Mouse (Mus musculus): ENCODE data around the gene March2. TPM values are rescaled to one million over a fixed set of nuclear protein-coding genes. Genes with fewer than 3 reads are reported as not detected.

March2 gene
- polyA plus RNA-seq, 1 experiment from 2014 or later = 83.2 TPM

DNA sequence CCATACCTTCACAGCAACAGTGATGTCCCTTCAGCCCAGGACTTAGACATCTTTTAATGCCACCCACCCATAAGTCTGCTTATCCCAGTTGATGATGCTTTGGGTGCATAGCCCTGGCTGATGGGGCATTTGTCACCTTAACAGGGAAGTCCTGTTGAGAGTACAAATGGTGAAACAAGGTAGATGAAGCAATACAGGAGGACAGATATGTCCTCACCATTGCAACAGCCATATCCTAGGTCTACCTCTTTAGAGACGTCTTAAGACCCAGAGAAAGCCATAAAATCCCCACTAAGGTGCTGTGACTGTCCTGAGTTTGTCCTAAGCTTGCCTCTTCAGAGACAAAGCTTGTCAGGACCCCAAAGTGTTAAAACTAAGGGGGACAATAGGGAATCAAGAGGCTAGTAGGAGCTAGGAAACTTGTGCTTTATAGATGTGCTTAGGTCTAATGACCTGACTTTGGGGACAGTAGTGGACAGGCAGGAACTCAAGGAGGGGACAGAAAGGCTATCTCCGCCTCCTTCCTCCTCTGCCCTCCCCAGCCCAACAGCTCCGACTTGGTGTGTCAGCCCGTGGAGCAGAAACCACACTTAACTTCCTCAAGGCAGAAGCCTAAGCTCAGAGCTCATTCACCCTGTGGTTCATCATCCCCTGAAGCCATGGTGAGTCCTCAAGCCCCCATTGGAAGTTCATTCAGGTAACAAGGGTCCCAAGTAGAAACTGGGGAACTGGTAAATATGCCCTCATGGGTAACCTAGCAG, 80.8 kb downstream of the March2 start, which contains the start of gene Pram1:
Gene Pram1, plus strand, starts transcription at position 541 of the 761 bp plus-strand sequence.
- Histone ChIP-seq H3K27ac (ENCODE audit: low read depth, low read length) (no peak within 1 kb of the TSS), H3K27me3 (ENCODE audit: control insufficient read depth, insufficient read depth, low read length) (no peaks in the 10 kb centered on the region), H3K36me3 (ENCODE audit: control insufficient read depth, insufficient read depth, low read length) (peaks cover 9% of the 10 kb centered on the region; the same call in 1 of the 2 replicates), H3K9me3 (replicated peaks; ENCODE audit: control insufficient read depth, low read length) (no peaks in the 10 kb centered on the region), H3K9ac (ENCODE audit: low read depth, low read length) (no peak within 1 kb of the TSS), H3K4me3 (ENCODE audit: low read depth, low read length) (no peak within 1 kb of the TSS), H3K4me1 (ENCODE audit: control insufficient read depth, insufficient read depth, low read length) (0 out of 2 replicates have a peak, but pooled peaks cover 2% of the 10 kb centered on the region), H3K4me2 (no peak within 1 kb of the TSS)
- no peak for ATAC-seq (replicated peaks; ENCODE audit: insufficient number of reproducible peaks, low FRiP score, low TSS enrichment)
- 74% methylated on average over 4 of the region's 4 CpGs for WGBS (ENCODE audit: insufficient replicate concordance)

DNA sequence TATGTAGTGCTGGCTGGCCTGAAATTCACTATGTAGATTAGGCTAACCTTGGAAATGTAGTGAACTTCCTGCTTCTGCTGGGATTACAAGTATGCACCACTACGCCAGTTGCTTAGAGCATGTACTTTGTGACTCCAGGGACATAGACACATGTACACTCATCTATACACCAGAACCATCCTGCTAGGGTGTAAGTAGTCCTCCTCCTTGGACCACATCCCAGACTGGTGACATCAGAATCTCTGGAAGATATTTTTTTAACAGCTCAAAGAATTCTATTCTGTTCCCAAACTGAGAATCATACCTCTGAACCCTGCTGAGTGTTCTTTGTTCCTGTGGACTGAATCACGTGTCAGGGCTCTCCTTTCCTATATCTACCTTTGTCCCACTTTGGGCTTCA, 81.4 kb downstream of the March2 start:
- H3K27ac ChIP-seq (ENCODE audit: low read depth, low read length) = no peak overlapping the region
- no peaks in the 10 kb centered on the region for H3K27me3 ChIP-seq (ENCODE audit: control insufficient read depth, insufficient read depth, low read length)
- H3K4me2 ChIP-seq = no peak overlapping the region
- H3K36me3 ChIP-seq (ENCODE audit: control insufficient read depth, insufficient read depth, low read length) = peaks cover 6% of the 10 kb centered on the region
- 82% methylated on average over 2 of the region's 2 CpGs for WGBS (ENCODE audit: insufficient replicate concordance)
- H3K9ac ChIP-seq (ENCODE audit: low read depth, low read length) = no peak overlapping the region
- H3K9me3 ChIP-seq (replicated peaks; ENCODE audit: control insufficient read depth, low read length) = no peaks in the 10 kb centered on the region
- H3K4me3 ChIP-seq (ENCODE audit: low read depth, low read length) = no peak overlapping the region
- H3K4me1 ChIP-seq (ENCODE audit: control insufficient read depth, insufficient read depth, low read length) = 0 out of 2 replicates have a peak, but pooled peaks cover 2% of the 10 kb centered on the region
- ATAC-seq (replicated peaks; ENCODE audit: insufficient number of reproducible peaks, low FRiP score, low TSS enrichment) = no peak

Other genes starting within 250 kb of the March2 start
- 36.4 and 41.9 TPM in 2 replicates for gene Adamts10, start 194.5 kb downstream of the March2 start, polyA plus RNA-seq (2014; fragmentation: Nextera tagmentation; extraction: Ambion mirVana)
- 0.82 and 1.0 TPM in 2 replicates for gene Myo1f, start 163.0 kb downstream of the March2 start, polyA plus RNA-seq (2014; fragmentation: Nextera tagmentation; extraction: Ambion mirVana)
- 56.4 and 59.9 TPM in 2 replicates for gene Zfp414, start 89.6 kb downstream of the March2 start, polyA plus RNA-seq (2014; fragmentation: Nextera tagmentation; extraction: Ambion mirVana)
- 0.43 and 0.62 TPM in 2 replicates for gene Pram1, start 80.6 kb downstream of the March2 start, polyA plus RNA-seq (2014; fragmentation: Nextera tagmentation; extraction: Ambion mirVana)
- gene Hnrnpm, start 31.8 kb downstream of the March2 start, polyA plus RNA-seq (2014; fragmentation: Nextera tagmentation; extraction: Ambion mirVana) = 278 and 323 TPM in 2 replicates
- gene Rab11b, start 41.9 kb upstream of the March2 start, polyA plus RNA-seq (2014; fragmentation: Nextera tagmentation; extraction: Ambion mirVana) = 254 and 285 TPM in 2 replicates
- gene Angptl4, start 63.2 kb upstream of the March2 start, polyA plus RNA-seq (2014; fragmentation: Nextera tagmentation; extraction: Ambion mirVana) = 7.6 and 10.5 TPM in 2 replicates
- gene Kank3, start 91.8 kb upstream of the March2 start, polyA plus RNA-seq (2014; fragmentation: Nextera tagmentation; extraction: Ambion mirVana) = 30.1 and 43.2 TPM in 2 replicates
- gene Rps28, start 105.9 kb upstream of the March2 start, polyA plus RNA-seq (2014; fragmentation: Nextera tagmentation; extraction: Ambion mirVana) = 654 and 701 TPM in 2 replicates
- 457 and 481 TPM in 2 replicates for gene Ndufa7, start 105.9 kb upstream of the March2 start, polyA plus RNA-seq (2014; fragmentation: Nextera tagmentation; extraction: Ambion mirVana)
- gene Cd320, start 124.4 kb upstream of the March2 start, polyA plus RNA-seq (2014; fragmentation: Nextera tagmentation; extraction: Ambion mirVana) = 60.8 and 63.9 TPM in 2 replicates
- not detected in 2 replicates for gene Gm7029, start 155.2 kb upstream of the March2 start, polyA plus RNA-seq (2014; fragmentation: Nextera tagmentation; extraction: Ambion mirVana)
- gene Kifc1, start 172.0 kb upstream of the March2 start, polyA plus RNA-seq (2014; fragmentation: Nextera tagmentation; extraction: Ambion mirVana) = 8.1 and 11.8 TPM in 2 replicates
- gene Platr17, start 186.5 kb upstream of the March2 start, polyA plus RNA-seq (2014; fragmentation: Nextera tagmentation; extraction: Ambion mirVana) = not detected in 2 replicates
- 26.4 and 37.0 TPM in 2 replicates for gene Daxx, start 190.7 kb upstream of the March2 start, polyA plus RNA-seq (2014; fragmentation: Nextera tagmentation; extraction: Ambion mirVana)
- 22.0 and 23.4 TPM in 2 replicates for gene Tapbp, start 197.2 kb upstream of the March2 start, polyA plus RNA-seq (2014; fragmentation: Nextera tagmentation; extraction: Ambion mirVana)
- gene Zbtb22, start 197.2 kb upstream of the March2 start, polyA plus RNA-seq (2014; fragmentation: Nextera tagmentation; extraction: Ambion mirVana) = 7.2 and 7.8 TPM in 2 replicates
- 25.8 and 27.8 TPM in 2 replicates for gene Rgl2, start 210.9 kb upstream of the March2 start, polyA plus RNA-seq (2014; fragmentation: Nextera tagmentation; extraction: Ambion mirVana)
- 147 and 151 TPM in 2 replicates for gene Pfdn6, start 221.7 kb upstream of the March2 start, polyA plus RNA-seq (2014; fragmentation: Nextera tagmentation; extraction: Ambion mirVana)
- 18.3 and 19.7 TPM in 2 replicates for gene Wdr46, start 222.0 kb upstream of the March2 start, polyA plus RNA-seq (2014; fragmentation: Nextera tagmentation; extraction: Ambion mirVana)
- 2.8 and 5.9 TPM in 2 replicates for gene B3galt4, start 232.8 kb upstream of the March2 start, polyA plus RNA-seq (2014; fragmentation: Nextera tagmentation; extraction: Ambion mirVana)
- gene Vps52, start 237.1 kb upstream of the March2 start, polyA plus RNA-seq (2014; fragmentation: Nextera tagmentation; extraction: Ambion mirVana) = 28.1 and 29.5 TPM in 2 replicates
- gene Rps18, start 237.3 kb upstream of the March2 start, polyA plus RNA-seq (2014; fragmentation: Nextera tagmentation; extraction: Ambion mirVana) = 1,135 and 1,150 TPM in 2 replicates

Data from heart, embryonic 11.5 days (tissue).